Mouse (Mus musculus) spleen, adult 2 months (tissue): ENCODE results near the gene Iqsec3.

Experiments
- CTCF ChIP-seq: fragments of 200-500 bp; IDR thresholded peaks from 2 replicates; pipeline ENCODE4 v1.5.1; 2011; ENCODE audit warnings: mild to moderate bottlenecking, inconsistent platforms; ENCODE audit not compliant: insufficient read depth, insufficient read length, insufficient replicate concordance; ENCODE audit errors: extremely low read depth
- POLR2A ChIP-seq: fragments of 200-500 bp; IDR thresholded peaks from 2 replicates; pipeline ENCODE4 v1.6.1; 2011; ENCODE audit warnings: low read depth, low read length, inconsistent platforms

DNA sequence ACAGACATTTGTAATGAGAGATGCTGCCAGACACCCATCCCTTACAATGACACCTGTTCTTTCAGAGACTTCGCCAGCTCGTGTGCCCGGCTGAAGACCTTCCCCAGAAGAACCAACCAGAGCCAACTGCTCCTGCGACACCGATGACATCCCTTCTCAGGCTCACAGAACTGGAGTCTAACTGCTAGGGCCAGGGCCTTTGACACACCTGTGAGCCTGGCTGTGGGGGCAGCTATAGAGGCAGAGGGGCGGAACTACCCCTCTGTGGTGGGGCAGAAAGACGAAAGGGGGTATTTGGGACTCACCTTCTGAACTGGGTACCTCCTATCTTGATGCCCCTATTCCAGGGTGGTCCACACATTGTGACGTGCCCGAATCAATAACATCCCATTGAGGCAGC, 136.2 kb downstream of the Iqsec3 start:
- TF ChIP-seq POLR2A (no peak), CTCF (no peak)
